Mouse (Mus musculus) retina, embryonic 14.5 days (tissue): ENCODE measurements around the gene Ccr9.

ENCODE experiments used
- DNase-seq: peaks from one replicate; pipeline ENCODE4 v3.0.0-alpha.2; 2015; ENCODE audit warnings: low spot score

The Ccr9 gene

GRCm38 (mm10) chr9:123802896-123803295, 124.7 kb downstream of the Ccr9 start:
- DNase-seq: no peak

DNA sequence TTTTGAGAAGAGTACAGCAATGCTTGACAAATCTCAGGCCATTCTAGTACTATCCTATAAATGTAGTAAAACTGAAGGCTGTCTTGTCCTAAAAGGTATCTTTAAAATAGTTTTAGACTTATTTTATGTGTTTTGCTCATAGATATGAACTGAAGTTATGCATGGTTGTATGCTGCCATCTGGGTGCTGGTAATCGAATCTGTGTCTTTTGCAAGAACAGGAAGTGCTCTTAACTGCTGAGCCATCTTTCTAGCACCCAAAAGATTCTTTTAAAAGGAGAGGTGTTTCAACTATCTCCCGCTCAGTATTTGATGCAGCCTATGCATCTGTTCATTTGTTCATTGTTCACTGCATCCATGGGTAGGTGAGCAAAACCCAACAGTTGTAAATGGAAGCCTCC, 127.0 kb downstream of the Ccr9 start:
- DNase-seq: no peak

DNA sequence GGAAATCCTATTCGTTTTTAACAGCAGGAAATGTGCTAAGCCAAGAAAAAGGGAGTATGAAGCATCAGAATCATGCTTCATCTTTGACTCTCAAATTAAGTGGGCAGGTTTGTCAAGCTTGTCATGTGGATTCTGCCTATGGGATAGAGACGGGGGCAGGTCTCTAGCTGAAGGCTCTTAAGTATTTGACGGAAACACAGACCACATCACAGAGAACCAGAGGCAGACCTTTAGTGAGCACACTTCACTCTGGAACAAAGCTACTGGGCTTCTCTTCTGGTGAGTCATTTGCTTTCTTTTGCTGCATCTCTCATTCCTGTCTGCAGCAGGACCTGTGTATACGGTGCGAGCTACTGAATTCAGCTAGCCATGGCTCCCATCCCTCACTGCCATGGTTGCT, 128.0 kb downstream of the Ccr9 start, which contains the start of gene Cxcr6:
Gene Cxcr6, plus strand, starts transcription at position 209 of the 400 bp plus-strand sequence.
- no peak for DNase-seq

GRCm38 (mm10) chr9:123808583-123808982, 130.3 kb downstream of the Ccr9 start:
- DNase-seq: no peak

GRCm38 (mm10) chr9:123811831-123812230, 133.6 kb downstream of the Ccr9 start:
- DNase-seq: no peak

GRCm38 (mm10) chr9:123814326-123814725, 136.1 kb downstream of the Ccr9 start:
- DNase-seq: no peak

GRCm38 (mm10) chr9:123814821-123815220, 136.6 kb downstream of the Ccr9 start:
- no peak for DNase-seq

DNA sequence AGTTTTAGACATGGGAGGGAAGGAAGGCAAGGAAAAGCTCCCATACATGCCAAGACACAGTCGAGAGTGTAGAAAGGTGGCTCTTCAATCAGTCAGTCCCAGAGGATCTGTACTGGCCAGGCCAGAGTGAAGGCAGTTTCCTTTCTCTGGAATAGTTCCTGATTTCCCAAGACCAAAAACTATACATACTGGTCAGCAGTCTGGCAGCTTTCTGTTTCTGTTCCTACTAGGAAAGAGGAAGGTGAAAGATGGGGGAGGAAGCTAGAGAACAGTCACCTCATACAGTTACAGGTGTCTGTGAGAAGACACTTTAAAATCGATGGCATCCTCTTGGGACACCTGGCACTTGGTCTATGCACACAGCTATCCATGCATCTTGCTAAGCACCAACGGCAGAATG, 137.2 kb downstream of the Ccr9 start:
- DNase-seq: no peak

DNA sequence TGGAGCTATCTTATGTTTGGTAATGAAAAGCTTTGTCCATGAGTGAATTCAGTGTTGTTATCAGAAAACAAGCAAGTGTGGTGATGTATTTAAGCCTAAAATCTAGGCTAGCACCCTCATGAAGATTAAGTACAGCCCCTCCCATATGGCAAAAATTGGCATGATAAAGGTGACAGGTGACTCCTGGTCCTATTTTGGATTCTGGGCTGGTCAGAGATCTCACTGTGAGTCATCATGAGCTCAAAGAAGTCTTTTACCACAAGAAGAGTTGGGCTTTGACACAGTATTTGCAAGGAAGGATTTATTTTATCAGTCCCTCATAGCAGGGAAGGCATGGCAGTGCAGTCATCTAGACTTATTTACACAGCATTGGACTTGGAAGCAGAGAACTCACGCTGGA, 137.8 kb downstream of the Ccr9 start:
- DNase-seq: no peak

GRCm38 (mm10) chr9:123818601-123819000, 140.4 kb downstream of the Ccr9 start:
- DNase-seq: no peak

GRCm38 (mm10) chr9:123826631-123827030, 148.4 kb downstream of the Ccr9 start:
- no peak for DNase-seq

DNA sequence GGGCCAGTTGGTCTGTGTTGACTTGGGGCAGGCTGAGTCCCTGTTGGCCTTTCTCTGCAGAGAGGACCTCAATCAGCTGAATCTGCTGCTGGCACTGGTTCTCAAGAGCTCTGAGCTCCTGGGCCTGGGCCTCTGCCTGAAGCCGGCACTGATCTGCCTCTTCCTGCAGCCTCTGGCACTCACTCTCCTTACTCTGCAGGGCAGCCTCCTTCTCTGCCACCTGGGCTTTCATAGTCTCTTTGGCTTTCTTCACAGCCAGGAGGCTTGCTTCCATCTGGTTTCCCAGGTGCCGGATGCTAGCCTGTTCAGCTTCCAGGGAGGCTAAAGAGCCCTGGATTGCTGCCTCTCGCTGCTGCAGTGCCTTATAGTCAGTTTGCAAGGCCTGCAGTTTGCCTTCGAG, 150.7 kb downstream of the Ccr9 start:
- DNase-seq: no peak
